Mouse (Mus musculus): Measurements from ENCODE around the gene Igf2bp3.
"Not testable (repeated sequence)": the region's sequence is repeated elsewhere in the genome, so short reads cannot be mapped to it uniquely, and the experiment has no call there.

The Igf2bp3 gene

DNA sequence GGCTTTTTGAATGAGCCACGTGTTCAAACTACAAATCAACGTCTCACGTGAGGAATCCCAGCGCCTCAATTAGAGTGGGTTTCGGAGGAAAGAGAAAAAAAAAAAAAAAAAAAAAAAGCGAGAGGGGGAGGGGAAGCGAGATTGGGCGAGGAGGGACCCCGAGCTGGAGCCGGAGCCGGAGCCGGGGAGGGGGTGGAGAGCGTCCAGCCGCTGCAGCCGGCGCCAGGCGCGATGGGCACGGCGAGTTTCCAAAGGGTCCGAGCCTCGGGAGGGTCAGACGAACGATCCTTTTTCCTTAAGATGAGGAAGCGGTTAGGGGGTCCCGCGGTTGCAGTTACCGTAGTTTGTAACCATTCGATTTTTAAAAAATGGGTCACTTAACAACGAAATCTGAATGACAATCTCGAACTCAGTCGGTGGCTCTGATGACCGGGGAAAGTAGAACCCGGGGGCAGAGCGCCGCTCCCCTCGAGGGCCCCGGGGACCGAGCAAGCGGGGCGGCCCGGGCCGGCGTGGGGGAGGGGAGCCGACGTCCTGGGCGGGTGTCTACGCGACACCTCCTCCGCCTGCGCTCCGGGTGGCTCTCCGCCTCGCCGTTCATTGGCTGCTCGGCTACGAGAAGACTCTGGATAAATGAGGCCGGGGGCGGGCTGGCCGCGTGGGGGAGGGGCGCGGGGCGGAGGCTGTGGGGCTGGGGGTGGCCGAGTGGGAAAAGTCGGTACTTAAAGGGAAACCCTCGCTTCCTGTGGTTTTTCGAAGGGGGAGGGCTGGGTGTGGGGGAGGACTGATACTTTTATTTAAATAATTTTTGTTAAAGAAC is at the start of gene Igf2bp3:
Gene Igf2bp3 (minus strand): TSS at position 30 of the 820 bp plus-strand sequence.
- peak; percentile 85 for DNase-seq (ENCODE audit: low spot score)

DNA sequence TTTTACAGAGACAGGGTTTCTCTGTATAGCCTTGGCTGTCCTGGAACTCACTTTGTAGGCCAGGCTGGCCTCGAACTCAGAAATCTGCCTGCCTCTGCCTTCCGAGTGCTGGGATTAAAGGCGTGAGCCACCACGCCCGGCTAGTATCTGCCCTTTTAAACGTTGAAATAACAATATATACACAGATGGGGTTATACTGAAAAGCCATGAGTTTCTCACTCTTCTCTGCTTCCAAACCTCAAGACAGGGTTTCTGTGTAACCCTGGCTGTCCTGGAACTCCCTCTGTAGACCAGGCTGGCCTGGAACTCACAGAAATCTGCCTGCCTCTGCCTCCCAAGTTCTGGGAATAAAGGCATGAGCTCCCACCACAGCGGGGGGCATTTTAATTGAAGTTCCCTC is 49.7 kb upstream of the Igf2bp3 start:
- not testable (repeated sequence) for DNase-seq (ENCODE audit: low spot score)

DNA sequence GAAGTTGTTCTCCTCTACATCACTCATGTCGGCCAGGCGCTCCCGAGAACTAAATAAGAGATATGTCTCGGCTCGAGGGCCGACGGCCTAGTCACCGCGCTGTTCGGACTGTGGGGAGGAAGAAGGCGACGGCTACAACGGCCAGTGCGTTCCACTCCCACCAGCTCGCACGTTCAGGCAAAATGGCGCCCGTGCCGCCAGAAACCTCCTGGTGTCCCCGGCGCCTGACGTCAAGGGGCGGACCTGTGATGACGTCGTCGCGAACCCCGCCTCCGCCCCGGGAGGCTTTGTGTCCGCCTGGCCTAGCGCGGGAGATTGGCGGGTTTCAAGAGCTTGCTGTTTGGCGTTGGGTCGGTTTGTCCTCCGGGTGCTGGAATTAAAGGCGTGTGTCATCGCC is 49.1 kb upstream of the Igf2bp3 start, which contains the start of gene Tra2a:
Gene Tra2a (minus strand): TSS at position 187 of the 397 bp plus-strand sequence.
- peak; percentile 94 for DNase-seq (ENCODE audit: low spot score)

DNA sequence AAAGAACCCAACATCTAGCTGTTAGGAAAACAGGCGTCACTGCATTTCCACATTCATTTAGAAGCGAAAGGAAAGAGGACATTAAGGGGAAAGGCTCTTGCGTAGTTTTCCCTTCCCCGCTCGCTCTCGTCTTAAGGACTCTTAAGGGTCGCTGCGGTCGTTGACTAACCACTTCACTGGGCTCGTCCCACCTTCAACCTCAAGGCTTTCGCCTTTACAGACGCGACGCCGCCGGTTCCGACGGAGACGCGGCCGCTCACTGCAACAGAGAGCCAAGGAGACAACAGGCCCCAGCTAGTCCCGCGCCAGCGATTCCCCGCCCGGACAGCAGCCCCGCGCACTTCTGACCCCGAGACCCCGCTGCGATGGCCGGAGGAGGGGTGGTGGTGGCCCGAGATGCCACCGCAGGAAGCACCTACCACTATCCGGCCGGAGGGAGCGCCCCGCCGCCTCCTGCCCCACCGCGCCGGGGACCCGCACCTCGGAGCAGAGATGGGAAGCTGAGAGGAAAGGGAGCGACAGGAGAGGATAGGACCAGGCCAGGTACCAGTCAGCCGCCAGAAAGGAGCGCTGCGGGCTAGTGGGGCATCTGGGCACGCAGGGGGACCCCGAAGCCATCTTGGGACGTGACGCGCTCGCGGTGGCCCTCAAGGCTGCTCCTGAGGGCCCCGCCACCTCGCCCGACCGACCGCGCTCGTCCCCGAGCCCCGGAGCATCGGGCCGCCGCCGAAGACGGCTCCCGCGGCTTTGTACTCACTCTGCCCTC is 48.5 kb upstream of the Igf2bp3 start:
- peak; percentile 46 for DNase-seq (ENCODE audit: low spot score)

DNA sequence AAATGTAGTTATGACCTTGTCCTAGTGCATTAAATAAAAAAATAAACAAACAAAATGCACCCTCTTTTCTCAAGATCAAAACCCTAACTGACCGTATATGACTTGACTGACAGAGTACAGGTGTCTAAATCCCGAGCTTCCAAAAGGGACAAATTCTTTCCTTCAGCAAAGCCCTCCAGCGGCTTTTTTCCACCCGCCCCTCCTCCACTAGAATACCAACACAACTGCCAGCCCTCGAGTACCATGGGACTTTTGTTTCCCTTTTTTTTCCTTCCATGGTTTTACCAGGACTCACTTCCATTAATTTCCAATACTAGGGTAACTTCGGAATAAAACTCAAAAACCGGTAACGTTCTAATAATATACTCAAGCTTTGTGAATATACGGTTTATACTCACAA is 47.7 kb upstream of the Igf2bp3 start:
- DNase-seq (ENCODE audit: low spot score): no peak

DNA sequence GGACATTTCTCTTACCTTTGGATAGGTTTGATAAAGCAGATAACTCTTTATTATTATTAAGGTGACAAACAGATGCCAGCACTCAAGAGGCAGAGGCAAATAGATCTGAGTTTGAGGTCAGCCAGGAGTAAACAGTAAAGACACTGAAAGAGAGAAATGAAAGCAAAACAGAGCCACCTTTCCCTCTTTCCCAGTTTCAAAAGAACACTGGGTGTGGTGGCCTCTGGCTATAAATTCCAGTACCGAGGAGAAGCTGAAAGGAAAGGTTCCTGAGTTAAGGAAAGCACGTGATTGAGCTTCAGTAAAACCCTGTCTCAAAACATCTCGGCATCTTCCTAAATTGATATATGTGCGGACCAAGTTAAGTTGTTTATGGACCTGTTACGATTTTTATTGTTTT is 45.0 kb upstream of the Igf2bp3 start:
- no peak for DNase-seq (ENCODE audit: low spot score)

DNA sequence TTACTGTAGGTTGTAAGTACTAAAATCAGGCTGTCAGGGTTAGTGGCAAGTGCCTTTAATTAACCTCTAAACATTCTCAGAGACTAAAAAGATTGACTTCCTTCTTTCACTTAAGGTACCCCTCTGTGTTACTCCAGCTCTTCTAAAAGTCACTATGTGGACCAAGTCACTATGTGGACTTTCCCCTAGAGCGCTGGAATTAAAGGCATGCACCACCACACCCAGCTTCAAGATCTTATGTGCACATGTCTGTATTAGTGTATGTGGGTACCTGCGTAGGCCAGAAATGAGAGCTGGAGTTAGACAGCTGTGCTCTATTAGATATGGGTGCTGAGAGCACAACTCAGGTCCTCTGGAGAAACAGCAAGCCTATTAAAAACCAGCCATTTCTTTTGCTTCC is 43.1 kb upstream of the Igf2bp3 start:
- no peak for DNase-seq (ENCODE audit: low spot score)

DNA sequence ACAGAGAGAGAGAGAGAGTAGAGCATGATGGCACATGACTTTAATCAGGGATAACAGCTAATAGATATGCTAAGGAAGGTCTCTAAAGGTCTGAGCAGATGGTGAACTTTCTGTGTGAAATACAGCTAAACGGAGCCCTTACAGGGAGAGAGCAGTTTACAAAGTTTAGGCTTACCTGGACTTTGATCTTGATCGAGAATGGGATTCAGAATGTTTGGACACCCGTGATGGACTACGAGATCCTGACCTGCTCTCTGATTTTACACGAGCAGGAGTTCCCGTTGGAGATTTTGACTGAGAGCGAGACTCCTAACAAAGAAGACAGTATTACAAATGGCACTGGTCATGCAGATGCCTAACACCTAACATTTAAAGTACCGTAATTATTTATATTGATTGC is 37.5 kb upstream of the Igf2bp3 start:
- no peak for DNase-seq (ENCODE audit: low spot score)

DNA sequence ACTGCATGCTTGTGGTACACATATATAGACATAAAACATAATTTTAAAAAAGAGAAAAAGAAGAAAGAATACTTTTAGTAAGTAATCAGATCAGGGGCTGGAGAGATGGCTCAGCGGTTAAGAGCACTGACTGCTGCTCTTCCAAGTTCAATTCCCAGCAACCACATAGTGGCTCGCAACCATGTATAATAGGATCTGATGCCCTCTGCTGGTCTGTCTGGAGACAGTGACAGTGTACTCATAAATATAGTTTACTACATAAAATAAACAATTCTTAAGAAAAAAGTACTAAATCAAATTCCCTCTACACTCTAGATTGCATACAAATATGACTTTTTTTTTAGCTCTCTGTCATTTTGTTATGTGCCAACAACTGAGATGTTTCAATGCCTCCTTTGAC is 36.4 kb upstream of the Igf2bp3 start:
- DNase-seq (ENCODE audit: low spot score): no peak

DNA sequence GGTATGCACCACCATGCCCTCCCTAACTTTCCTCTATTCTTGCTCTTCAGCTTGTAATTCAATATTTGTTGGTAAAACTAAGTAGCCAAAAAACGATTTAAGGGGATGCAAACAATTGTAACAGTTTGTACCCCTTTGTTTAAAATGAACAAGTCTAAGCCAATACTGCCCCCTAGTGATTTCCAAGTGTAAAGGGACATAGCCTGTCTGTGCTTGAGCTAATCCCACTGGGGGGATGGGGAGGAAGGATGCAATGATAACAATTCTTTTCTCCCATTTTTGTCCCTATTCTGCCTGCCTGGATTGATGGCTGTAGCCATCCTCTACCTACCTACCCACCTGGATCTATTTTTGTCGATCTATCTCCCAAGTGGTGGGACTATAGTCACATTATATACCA is 32.5 kb upstream of the Igf2bp3 start:
- DNase-seq (ENCODE audit: low spot score): no peak

DNA sequence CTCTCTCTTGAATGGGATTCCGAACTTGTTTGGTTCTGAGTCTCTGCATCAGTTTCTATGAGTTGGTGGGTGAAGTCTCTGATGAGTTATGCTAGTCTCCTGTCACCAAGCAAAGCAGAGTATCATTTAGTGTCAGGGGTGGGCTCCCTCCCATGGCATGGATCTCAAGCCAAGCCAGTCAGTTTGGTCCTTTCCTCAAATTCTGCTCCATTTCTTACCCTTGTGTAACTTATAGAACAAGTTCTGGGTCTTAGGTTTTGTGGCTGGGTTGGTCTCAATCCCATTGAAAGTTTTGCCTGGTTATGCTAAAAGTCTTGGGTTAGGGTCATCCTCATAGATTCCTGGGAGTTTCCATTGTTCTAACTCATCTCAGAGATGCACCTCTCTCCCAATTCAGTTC is 27.6 kb upstream of the Igf2bp3 start:
- no peak for DNase-seq (ENCODE audit: low spot score)

DNA sequence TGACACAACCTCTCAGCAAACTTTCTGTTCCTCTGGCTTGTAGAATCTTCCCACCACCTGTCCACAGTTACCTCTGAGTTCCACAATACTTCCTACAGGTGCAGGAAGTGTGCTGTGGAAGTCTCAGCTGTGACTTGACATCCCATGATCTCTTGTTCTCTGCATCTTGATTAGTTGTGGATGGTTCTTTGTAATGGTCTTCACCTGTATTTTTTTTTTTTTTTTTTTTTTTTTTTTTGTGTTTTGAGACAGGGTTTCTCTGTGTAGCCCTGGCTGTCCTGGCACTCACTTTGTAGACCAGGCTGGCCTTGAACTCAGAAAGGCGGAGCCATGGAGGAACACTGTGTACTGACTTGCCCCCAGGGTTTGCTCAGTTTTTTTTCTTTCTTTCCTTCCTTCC is 26.8 kb upstream of the Igf2bp3 start:
- no peak for DNase-seq (ENCODE audit: low spot score)

DNA sequence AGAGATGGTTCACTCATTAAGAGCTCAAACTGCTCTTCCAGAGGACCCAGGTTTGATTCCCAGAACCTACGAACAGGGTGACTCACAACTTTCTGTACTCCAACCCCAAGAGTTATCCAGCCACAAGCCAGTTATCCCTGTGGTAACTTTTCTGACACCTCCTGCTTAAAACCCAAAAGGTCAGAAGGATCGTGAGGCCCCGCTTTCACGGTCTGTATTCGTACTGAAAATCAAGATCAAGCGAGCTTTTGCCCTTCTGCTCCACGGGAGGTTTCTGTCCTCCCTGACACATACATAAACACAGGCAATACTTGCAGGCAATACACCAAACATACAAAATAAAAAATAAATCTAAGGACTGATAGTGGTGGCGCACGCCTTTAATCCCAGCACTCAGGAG is 21.6 kb upstream of the Igf2bp3 start:
- DNase-seq (ENCODE audit: low spot score): peak; percentile 97

DNA sequence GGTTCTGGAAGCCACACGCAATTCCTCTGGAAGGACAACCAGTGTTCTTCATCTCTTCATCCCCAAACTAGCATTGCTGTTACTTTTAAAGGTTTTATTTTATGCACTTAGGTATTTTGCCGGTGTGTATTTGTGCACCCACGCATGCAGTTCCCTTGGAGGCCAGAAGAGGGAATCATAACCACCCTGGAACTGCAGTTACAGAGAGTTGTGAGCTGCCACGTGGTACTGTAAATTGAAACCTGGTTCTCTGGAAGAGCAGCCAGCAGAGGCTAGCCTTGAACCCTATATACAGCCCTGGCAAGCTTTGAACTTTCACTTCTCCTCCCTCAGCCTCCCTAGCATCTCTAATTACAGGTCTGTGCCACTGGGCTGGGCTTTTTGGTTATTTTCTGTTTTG is 18.6 kb upstream of the Igf2bp3 start:
- no peak for DNase-seq (ENCODE audit: low spot score)

DNA sequence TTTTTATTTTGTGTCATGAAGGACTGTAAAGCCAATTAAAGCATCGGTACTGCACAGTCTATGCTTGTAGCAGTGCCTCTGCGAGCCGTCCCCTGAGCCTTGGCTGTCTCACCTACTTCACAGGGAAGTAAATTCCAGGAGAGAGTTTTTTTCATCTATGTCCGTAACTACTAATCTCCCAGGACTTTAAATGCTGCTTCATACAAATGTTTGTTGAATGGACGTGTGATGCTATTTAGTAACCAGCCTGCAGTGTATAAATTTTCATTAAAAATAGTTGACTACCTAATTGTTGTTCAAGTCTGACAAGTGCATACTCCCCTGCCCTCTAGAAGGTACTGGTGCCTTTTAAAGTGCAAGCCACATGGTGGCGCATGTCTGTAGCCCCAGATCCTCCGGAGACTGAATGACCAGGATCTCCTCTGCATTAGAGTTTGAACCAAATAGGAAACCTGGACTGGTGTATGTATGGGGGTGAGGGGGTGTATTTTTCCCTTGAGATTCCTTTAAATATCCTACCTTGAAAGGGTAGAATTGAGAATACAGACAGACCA is 13.4 kb upstream of the Igf2bp3 start:
- DNase-seq (ENCODE audit: low spot score): no peak

DNA sequence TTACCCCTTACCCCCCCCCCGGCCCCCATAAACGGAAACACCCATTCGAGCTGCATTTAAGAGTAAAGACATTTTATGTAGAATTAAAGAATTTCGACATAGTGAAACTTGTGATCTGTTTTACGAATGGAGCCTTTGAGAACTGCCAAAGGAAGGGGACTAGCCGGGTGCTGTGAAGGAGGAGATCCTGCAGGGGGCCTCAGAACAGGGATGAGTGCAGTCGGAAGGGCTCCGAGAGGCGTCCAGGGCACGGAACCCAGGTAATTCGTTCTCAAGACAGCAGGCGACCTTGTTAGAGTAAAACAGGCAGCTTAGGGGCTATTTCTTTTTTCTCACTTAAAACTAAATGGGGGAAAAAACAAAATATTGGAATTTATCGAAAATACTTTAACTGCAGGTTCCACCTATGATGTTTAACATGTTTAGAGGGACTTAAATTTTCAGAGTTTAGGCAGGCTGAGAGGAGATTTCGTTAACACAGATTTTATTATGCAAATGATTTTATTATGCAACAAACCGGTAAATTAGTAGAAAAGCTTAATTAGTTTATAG is 12.5 kb upstream of the Igf2bp3 start:
- DNase-seq (ENCODE audit: low spot score): no peak

DNA sequence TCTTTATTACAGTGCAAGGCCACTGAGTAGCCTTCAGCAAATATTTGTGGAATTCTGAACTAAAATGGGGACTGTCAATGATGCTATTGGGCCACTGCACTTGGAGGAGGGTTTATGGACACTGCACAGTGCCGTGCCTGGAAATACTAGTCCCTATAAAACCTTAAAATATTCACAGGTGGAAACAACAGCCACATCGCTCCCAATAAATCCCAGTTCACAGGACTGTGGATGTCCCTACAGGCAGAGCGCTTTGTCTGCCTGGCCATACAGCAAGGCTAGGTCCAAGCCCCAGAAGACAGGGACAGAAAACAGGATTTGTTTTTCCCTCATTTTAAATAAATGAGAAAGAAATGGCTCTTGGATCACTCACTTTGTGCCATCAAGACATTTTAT is 11.0 kb upstream of the Igf2bp3 start:
- no peak for DNase-seq (ENCODE audit: low spot score)

DNA sequence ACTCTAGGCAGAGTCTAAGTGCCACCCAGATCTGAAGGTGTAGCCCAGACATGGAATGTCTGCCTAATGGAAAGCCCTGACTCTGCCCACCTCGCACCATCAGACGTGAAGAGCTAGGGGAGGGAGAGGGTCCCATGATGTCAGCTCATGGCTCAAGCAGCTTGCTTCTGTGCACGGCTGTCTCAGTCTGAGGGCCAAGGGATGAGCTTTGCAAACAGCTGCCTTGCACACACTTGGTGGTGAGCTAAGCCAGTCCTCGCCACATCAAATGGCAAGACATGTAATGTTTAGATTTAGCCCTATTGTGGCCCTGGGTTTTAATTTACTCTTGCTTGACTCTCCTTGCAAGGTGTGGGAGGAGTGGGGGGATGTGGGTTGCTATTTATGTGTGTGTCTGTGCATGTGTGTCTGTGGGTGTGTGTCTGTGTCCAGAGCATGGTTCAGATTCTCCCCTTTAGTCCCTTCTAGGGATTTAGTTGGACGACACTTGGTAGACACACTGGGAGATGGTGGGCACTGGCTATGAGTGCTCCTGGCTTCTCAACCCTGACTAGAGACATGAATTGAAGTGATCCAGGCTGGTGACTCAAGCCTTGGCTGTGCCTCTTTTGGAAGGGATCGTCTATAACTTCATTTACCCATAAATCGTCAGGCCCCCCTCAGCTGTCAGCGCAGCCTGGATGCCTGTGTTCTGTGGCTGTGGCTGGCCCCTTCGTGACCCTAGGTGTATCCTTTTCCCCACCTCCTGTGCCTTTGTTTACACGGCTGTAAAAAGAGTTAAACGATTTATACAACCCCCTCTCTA is 10.4 kb upstream of the Igf2bp3 start:
- no peak for DNase-seq (ENCODE audit: low spot score)

DNA sequence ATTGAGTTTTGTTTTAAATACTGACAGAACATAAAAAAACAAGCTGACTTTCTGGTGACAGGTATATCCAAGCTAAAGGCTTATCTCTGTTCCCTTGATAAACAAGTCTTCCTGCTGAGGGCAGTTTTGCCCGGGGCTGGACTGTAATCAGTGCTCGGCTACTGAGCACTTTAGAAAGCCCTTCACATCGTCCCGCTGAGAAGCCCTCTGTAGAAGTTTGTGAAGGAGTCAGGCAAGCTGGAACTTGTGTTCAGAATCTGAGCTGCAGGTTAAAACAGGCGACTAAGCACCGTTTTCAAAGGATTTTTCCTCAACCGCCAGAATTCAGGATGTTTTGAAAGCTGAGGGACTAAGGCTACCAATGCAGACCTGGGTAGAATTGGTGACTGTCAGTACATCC is 7.1 kb upstream of the Igf2bp3 start:
- no peak for DNase-seq (ENCODE audit: low spot score)

DNA sequence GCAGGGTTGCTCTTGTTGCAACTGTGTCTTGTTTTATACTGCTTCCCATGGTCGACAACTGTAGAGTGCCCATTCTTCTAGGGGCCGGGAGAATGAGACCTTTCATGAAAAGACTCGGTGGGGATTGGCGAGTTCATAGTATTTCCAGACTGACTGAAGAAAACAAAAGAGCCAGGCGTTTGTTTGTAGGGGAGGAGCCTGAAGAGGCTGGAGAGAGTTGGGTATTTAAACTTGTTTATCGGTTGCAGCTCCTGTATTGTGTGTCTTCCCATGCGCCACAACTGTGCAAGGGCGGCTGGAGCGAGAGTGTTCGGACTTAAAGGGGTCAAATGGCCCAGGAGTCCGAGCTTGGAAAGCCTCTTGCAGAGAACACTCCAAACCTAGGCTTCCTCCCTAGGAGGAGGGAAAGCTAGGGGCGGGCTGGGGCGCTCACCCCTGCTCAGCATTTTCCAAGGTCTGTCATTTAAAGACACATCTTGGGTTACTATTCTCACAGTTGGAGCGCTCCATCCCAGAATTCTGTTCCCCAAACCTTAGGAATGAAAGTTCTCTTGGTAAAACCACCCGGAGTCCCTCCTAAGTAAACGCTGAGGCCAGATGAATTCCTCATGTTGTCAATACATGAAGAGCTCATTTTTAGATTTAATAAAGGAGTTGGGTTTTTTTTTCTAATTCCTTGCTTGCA is 5.3 kb upstream of the Igf2bp3 start:
- DNase-seq (ENCODE audit: low spot score): peak; percentile 44

DNA sequence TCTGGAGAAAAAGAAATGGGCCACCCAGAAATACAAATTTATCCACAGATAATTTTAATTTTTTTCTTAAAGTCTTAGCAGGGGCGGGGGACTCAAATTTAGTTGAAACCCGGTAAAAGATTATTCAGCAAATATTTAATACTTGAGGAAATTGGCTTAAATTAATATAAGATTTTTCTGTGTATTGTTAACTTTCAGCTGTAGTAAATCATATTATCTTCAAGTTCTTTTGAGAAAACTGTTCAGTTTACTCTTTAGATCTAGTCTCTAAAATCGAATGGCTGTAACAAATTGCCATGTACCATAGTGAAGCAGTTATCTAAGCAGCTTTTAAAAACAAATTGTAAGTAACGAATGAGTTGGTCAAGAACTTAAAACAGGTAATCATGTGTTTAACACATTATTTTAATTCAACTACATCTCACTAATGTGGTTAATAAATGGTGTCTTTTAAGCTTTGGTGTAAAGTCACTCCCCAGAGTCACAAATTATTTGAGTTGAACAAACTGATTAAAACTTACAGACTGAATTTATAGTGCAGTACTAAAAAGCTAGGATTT is 4.3 kb upstream of the Igf2bp3 start:
- DNase-seq (ENCODE audit: low spot score): peak; percentile 34

All from c-Kit-positive CD71-positive TER-119-positive erythroid progenitor cells, embryonic 14.5 days (primary cell).